20 mouse cellular contexts compared by ENCODE assay signal in the genomic region with DNA sequence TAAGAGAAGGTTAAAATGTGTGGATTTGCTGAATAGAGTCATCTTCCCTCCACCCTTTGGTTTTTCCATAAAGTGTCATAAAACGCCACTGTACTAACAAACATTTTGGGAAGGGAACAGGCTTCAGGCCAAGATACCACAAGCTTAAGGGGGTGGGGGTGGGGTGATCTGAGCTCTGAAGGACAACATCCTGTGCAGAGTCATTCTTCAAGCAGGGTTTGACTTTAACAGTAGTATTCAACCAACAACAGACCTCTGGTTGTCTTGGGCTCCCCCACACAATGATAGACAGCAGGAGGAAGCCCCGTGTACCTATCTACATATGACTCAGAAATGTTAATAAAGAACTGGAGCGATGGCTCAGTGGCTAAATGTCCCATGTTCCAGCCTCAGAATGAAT.
DNase-seq lines count a peak whose midpoint lies in the region; ATAC-seq and TF ChIP-seq lines count a peak whose summit lies in the region.
"Had no signal": no experiment of that assay in that cellular context is flagged by ENCODE, and none has a peak within 500 bp of the region (broad histone marks: within the 10 kb centered on the region; RNA-seq: fewer than 3 reads in every experiment).

No protein-coding gene starts in this region.

- H3K9ac ChIP-seq in lung, postnatal 0 days (replicated peaks; ENCODE audit: low read depth), result no peak overlapping the region
- no peak overlapping the region for H3K9ac ChIP-seq in embryonic facial prominence, embryonic 15.5 days
- no peak overlapping the region for H3K9ac ChIP-seq in midbrain, embryonic 14.5 days (replicated peaks; ENCODE audit: low read length)
- H3K9ac ChIP-seq: forebrain, embryonic 15.5 days; heart, embryonic 15.5 days; hindbrain, embryonic 13.5 days; limb, embryonic 13.5 days; midbrain, embryonic 12.5 days had no signal

- WGBS in kidney, adult 2 months, result 46% methylated on average over 3 of the region's 3 CpGs
- 44% methylated on average over 3 of the region's 3 CpGs for WGBS in lung, postnatal 0 days
- 62% methylated on average over 3 of the region's 3 CpGs for WGBS in embryonic facial prominence, embryonic 15.5 days
- 83% methylated on average over 3 of the region's 3 CpGs for WGBS in midbrain, embryonic 14.5 days

- peak; percentile 46 for ATAC-seq in lung, postnatal 0 days
- ATAC-seq in embryonic facial prominence, embryonic 15.5 days (ENCODE audit: insufficient number of reproducible peaks, low FRiP score, low TSS enrichment, low read depth), result no peak
- ATAC-seq in midbrain, embryonic 14.5 days (ENCODE audit: low FRiP score, low TSS enrichment), result no peak
- ATAC-seq: forebrain, embryonic 15.5 days had no signal

- peaks cover 36% of the 10 kb centered on the region; the same call in 1 of the 2 replicates for H3K4me1 ChIP-seq in kidney, adult 2 months (ENCODE audit: control insufficient read depth, insufficient read depth, low read length)
- 0 out of 2 replicates have a peak, but pooled peaks cover 5% of the 10 kb centered on the region for H3K4me1 ChIP-seq in lung, postnatal 0 days (ENCODE audit: insufficient read depth, low read depth, low read length)
- H3K4me1 ChIP-seq in embryonic facial prominence, embryonic 15.5 days, result peaks cover 9% of the 10 kb centered on the region; the same call in 1 of the 2 replicates
- no peaks in the 10 kb centered on the region for H3K4me1 ChIP-seq in midbrain, embryonic 14.5 days (ENCODE audit: control insufficient read depth, insufficient read depth, low read length)
- H3K4me1 ChIP-seq: forebrain, embryonic 15.5 days; hindbrain, embryonic 13.5 days; midbrain, embryonic 12.5 days had no signal

- TF ChIP-seq POLR2A in kidney, adult 2 months (IDR thresholded peaks at IDR 0.05; ENCODE audit: low read depth, low read length), result no peak

- no peak overlapping the region for H3K4me3 ChIP-seq in kidney, adult 2 months (ENCODE audit: insufficient read depth, low read depth, low read length)
- H3K4me3 ChIP-seq in lung, postnatal 0 days (ENCODE audit: low read depth, low read length), result no peak overlapping the region
- no peak overlapping the region for H3K4me3 ChIP-seq in embryonic facial prominence, embryonic 15.5 days (replicated peaks)
- H3K4me3 ChIP-seq in midbrain, embryonic 14.5 days (replicated peaks; ENCODE audit: low read depth, low read length), result no peak overlapping the region
- H3K4me3 ChIP-seq: erythroblast, embryonic 14.5 days; forebrain, embryonic 15.5 days; heart, embryonic 15.5 days; hindbrain, embryonic 13.5 days; left cerebral cortex, adult 2 months; limb, embryonic 13.5 days; midbrain, embryonic 12.5 days had no signal

- H3K27ac ChIP-seq in kidney, adult 2 months (ENCODE audit: insufficient read depth, low read depth, low read length), result peak overlapping the region; percentile 48
- no peak overlapping the region for H3K27ac ChIP-seq in lung, postnatal 0 days (ENCODE audit: low read length)
- 0 out of 2 replicates have a peak overlapping the region, but pooled peaks have one; percentile 34 for H3K27ac ChIP-seq in embryonic facial prominence, embryonic 15.5 days (replicated peaks)
- no peak overlapping the region for H3K27ac ChIP-seq in midbrain, embryonic 14.5 days (replicated peaks; ENCODE audit: low read depth, low read length)
- H3K27ac ChIP-seq: forebrain, embryonic 15.5 days; heart, embryonic 15.5 days; hindbrain, embryonic 13.5 days; left cerebral cortex, adult 2 months; midbrain, embryonic 12.5 days had no signal

- peak; percentile 39 for DNase-seq in kidney, adult 2 months
- DNase-seq in kidney, adult 11 months, result no peak
- DNase-seq in lung, postnatal 0 days (ENCODE audit: low spot score), result peak; percentile 50
- no peak for DNase-seq in lung, postnatal 14 days
- DNase-seq in kidney, postnatal 14 days, result peak; percentile 47
- no peak for DNase-seq in midbrain, embryonic 14.5 days
- DNase-seq in right cerebral cortex, postnatal 4 days, result no peak
- DNase-seq: adrenal gland, postnatal 10 days; B cell, adult 2 months; cerebellum, adult 2 months; spleen, adult 18-20 months had no signal

- no peak for TF ChIP-seq EP300 in lung, postnatal 0 days (IDR thresholded peaks at IDR 0.05)

- H3K27me3 ChIP-seq in kidney, adult 2 months (replicated peaks; ENCODE audit: control insufficient read depth, insufficient read depth, low read length), result no peaks in the 10 kb centered on the region
- H3K27me3 ChIP-seq in lung, postnatal 0 days (replicated peaks; ENCODE audit: insufficient read depth, low read length), result no peaks in the 10 kb centered on the region
- no peaks in the 10 kb centered on the region for H3K27me3 ChIP-seq in embryonic facial prominence, embryonic 15.5 days
- no peaks in the 10 kb centered on the region for H3K27me3 ChIP-seq in midbrain, embryonic 14.5 days (ENCODE audit: control insufficient read depth, insufficient read depth, low read length)
- H3K27me3 ChIP-seq: forebrain, embryonic 15.5 days; heart, embryonic 15.5 days; hindbrain, embryonic 13.5 days; limb, embryonic 13.5 days; midbrain, embryonic 12.5 days had no signal

- no peaks in the 10 kb centered on the region for H3K9me3 ChIP-seq in lung, postnatal 0 days (ENCODE audit: low read length)
- no peaks in the 10 kb centered on the region for H3K9me3 ChIP-seq in embryonic facial prominence, embryonic 15.5 days (replicated peaks)
- no peaks in the 10 kb centered on the region for H3K9me3 ChIP-seq in midbrain, embryonic 14.5 days (ENCODE audit: control insufficient read depth, low read length)
- H3K9me3 ChIP-seq: forebrain, embryonic 15.5 days; heart, embryonic 15.5 days; hindbrain, embryonic 13.5 days; limb, embryonic 13.5 days; midbrain, embryonic 12.5 days had no signal

- H3K4me2 ChIP-seq in lung, postnatal 0 days (replicated peaks; ENCODE audit: low read depth, low read length), result no peak overlapping the region
- no peak overlapping the region for H3K4me2 ChIP-seq in embryonic facial prominence, embryonic 15.5 days (replicated peaks)
- H3K4me2 ChIP-seq in midbrain, embryonic 14.5 days (ENCODE audit: low read length), result no peak overlapping the region
- H3K4me2 ChIP-seq: forebrain, embryonic 15.5 days; heart, embryonic 15.5 days; hindbrain, embryonic 13.5 days; limb, embryonic 13.5 days; midbrain, embryonic 12.5 days had no signal

- no peaks in the 10 kb centered on the region for H3K36me3 ChIP-seq in kidney, adult 2 months (ENCODE audit: control insufficient read depth, insufficient read depth, low read length)
- H3K36me3 ChIP-seq in lung, postnatal 0 days (ENCODE audit: insufficient read depth, low read length), result no peaks in the 10 kb centered on the region
- no peaks in the 10 kb centered on the region for H3K36me3 ChIP-seq in embryonic facial prominence, embryonic 15.5 days
- H3K36me3 ChIP-seq in midbrain, embryonic 14.5 days (ENCODE audit: control insufficient read depth, insufficient read depth, low read length), result no peaks in the 10 kb centered on the region
- H3K36me3 ChIP-seq: forebrain, embryonic 15.5 days; G1E; heart, embryonic 15.5 days; hindbrain, embryonic 13.5 days; limb, embryonic 13.5 days; midbrain, embryonic 12.5 days had no signal

- TF ChIP-seq CTCF in kidney, adult 2 months (conservative IDR thresholded peaks at IDR 0.05; ENCODE audit: insufficient read depth, insufficient read length, low read depth, low read length), result no peak
- TF ChIP-seq CTCF in lung, postnatal 0 days (IDR thresholded peaks at IDR 0.05), result no peak

Comparison
In these comparisons a context has a peak if more than half of its experiments do, and no peak if none do; other contexts are left out.
1. DNase-seq: peak in kidney, adult 2 months (single experiment), lung, postnatal 0 days (single experiment) and kidney, postnatal 14 days (single experiment); none in kidney, adult 11 months (single experiment), lung, postnatal 14 days (single experiment), midbrain, embryonic 14.5 days (single experiment) and right cerebral cortex, postnatal 4 days (single experiment).
2. H3K27ac ChIP-seq: peak in kidney, adult 2 months (single experiment) and embryonic facial prominence, embryonic 15.5 days (single experiment); none in lung, postnatal 0 days (single experiment) and midbrain, embryonic 14.5 days (single experiment).